Mouse (Mus musculus) Patski (cell line): ENCODE results near the gene Tamm41. TPM values are rescaled to one million over a fixed set of nuclear protein-coding genes. Genes with fewer than 3 reads are reported as not detected.
A peak's percentile ranks its signal among the peaks of the same experiment; 100 is the strongest.

Experiments used
- ATAC-seq: fragments of 100-300 bp; one replicate; pipeline ENCODE4 v1.8.0; 2021
- CTCF ChIA-PET: fragments of 350-600 bp; sonication (Branson Sonifier 250); formaldehyde crosslinking; loops from one replicate; lab custom pipeline; 2022; ENCODE audit warnings: inconsistent platforms; lab: Charles Lee
- POLR2A ChIA-PET: fragments of 350-600 bp; sonication (Branson Sonifier 250); formaldehyde crosslinking; loops from one replicate; lab custom pipeline; 2022; ENCODE audit warnings: antibody characterized with exemption, inconsistent platforms; lab: Charles Lee
- DNase-seq: peaks from one replicate; pipeline ENCODE4 v3.0.0-alpha.2; 2011; ENCODE audit warnings: low read depth, low spot score
- H3K27me3 ChIP-seq: fragments of 371-371 bp; one replicate; pipeline ENCODE4 v1.5.1; 2021
- CTCF ChIP-seq: fragments of 100-300 bp; IDR thresholded peaks from one replicate; pipeline ENCODE4 v1.5.1; 2021
- in situ Hi-C: fragments of 300-500 bp; cut with MboI; formaldehyde crosslinking; loops from 3 replicates; pipeline ENCODE4 v1.11.1; 2018; ENCODE audit warnings: low pct_unique_long_range_greater_than_20kb, mixed read lengths
- polyA plus RNA-seq: library from polyadenylated mRNA; unstranded; gene quantifications from one replicate; pipeline ENCODE4 v1.2.3, GENCODE M21; 2021

The Tamm41 gene
- polyA plus RNA-seq = 26.3 TPM

GRCm38 (mm10) chr6:115037103-115038094 lies at the start of gene Tamm41:
Gene Tamm41, minus strand, starts transcription at chr6:115037876.
- in situ Hi-C loops = no loop called here
- peak; percentile 100 for TF ChIP-seq CTCF
- DNase-seq (peak; percentile 46), ATAC-seq (peak; percentile 84)
- peaks cover under 1% of the 10 kb centered on the region for H3K27me3 ChIP-seq
- ChIA-PET CTCF (interaction anchor here (1.0 to 3.2 kb wide), 4 partner anchors 9 to 109 kb away, joined by 3 to 9 read pairs (median 5); no protein-coding TSS in a partner anchor), POLR2A (no interaction called here)

GRCm38 (mm10) chr6:115085274-115085841 lies 47.7 kb upstream of the Tamm41 start:
- in situ Hi-C loops = no loop called here
- no peak for TF ChIP-seq CTCF
- ChIA-PET POLR2A (interaction anchor here (1.3 kb wide), 1 partner anchor 9 kb away, joined by 3 read pairs; no protein-coding TSS in a partner anchor), CTCF (interaction anchor here (0.7 kb wide), 1 partner anchor 37 kb away, joined by 4 read pairs; no protein-coding TSS in a partner anchor)
- DNase-seq (no peak), ATAC-seq (no peak)
- peaks cover 48% of the 10 kb centered on the region for H3K27me3 ChIP-seq

GRCm38 (mm10) chr6:115076781-115077575 lies 39.3 kb upstream of the Tamm41 start:
- ChIA-PET POLR2A (interaction anchor here (1.1 kb wide), 1 partner anchor 8 kb away, joined by 3 read pairs; no protein-coding TSS in a partner anchor), CTCF (no interaction called here)
- DNase-seq = no peak
- no peak for TF ChIP-seq CTCF
- no peak for ATAC-seq
- H3K27me3 ChIP-seq = peaks cover 19% of the 10 kb centered on the region
- in situ Hi-C loops = no loop called here

- DNase-seq = no peak
- in situ Hi-C loops = loop anchor here (25.0 kb wide), 1 partner anchor 465 kb away; the partner anchor contains the start of gene Tsen2
- peaks cover 21% of the 10 kb centered on the region for H3K27me3 ChIP-seq
- no peak for TF ChIP-seq CTCF
- ChIA-PET CTCF (no interaction called here), POLR2A (interaction anchor here (0.6 kb wide), 1 partner anchor 419 kb away, joined by 3 read pairs; no protein-coding TSS in a partner anchor)
- no peak for ATAC-seq
These were observed 34.3 kb upstream of the Tamm41 start for GRCm38 (mm10) chr6:115072024-115072423.

- no peak for ATAC-seq
- ChIA-PET POLR2A (interaction anchor here (0.6 kb wide), 1 partner anchor 65 kb away, joined by 3 read pairs; no protein-coding TSS in a partner anchor), CTCF (interaction anchor here (1.1 to 1.2 kb wide), 2 partner anchors 14 to 16 kb away, joined by 5 to 7 read pairs; no protein-coding TSS in a partner anchor)
- TF ChIP-seq CTCF = peak; percentile 91
- peaks cover 44% of the 10 kb centered on the region for H3K27me3 ChIP-seq
- no peak for DNase-seq
- in situ Hi-C loops = loop anchor here (25.0 kb wide), 1 partner anchor 472 kb away; the partner anchor contains the start of gene Tsen2
These were observed 27.9 kb upstream of the Tamm41 start for GRCm38 (mm10) chr6:115065411-115066241.

- ChIA-PET CTCF (no interaction called here), POLR2A (no interaction called here)
- TF ChIP-seq CTCF = no peak
- DNase-seq (no peak), ATAC-seq (no peak)
- H3K27me3 ChIP-seq = peaks cover 53% of the 10 kb centered on the region
- in situ Hi-C loops = loop anchor here (25.0 kb wide), 1 partner anchor 475 kb away; the partner anchor contains the start of gene Tsen2
These were observed 25.1 kb upstream of the Tamm41 start for GRCm38 (mm10) chr6:115062605-115063350.

- no peak for DNase-seq
- no peak for ATAC-seq
- H3K27me3 ChIP-seq = peaks cover 35% of the 10 kb centered on the region
- CTCF ChIA-PET = interaction anchor here (0.9 to 1.3 kb wide), 2 partner anchors 10 to 15 kb away, joined by 3 read pairs; no protein-coding TSS in a partner anchor
- POLR2A ChIA-PET = no interaction called here
- in situ Hi-C loops = loop anchor here (25.0 kb wide), 1 partner anchor 478 kb away; the partner anchor contains the start of gene Tsen2
- no peak for TF ChIP-seq CTCF
These were observed 21.6 kb upstream of the Tamm41 start for GRCm38 (mm10) chr6:115059227-115059626.

- no peak for TF ChIP-seq CTCF
- H3K27me3 ChIP-seq = peaks cover 40% of the 10 kb centered on the region
- CTCF ChIA-PET = no interaction called here
- POLR2A ChIA-PET = no interaction called here
- DNase-seq (no peak), ATAC-seq (no peak)
- in situ Hi-C loops = loop anchor here (25.0 kb wide), 1 partner anchor 481 kb away; the partner anchor contains the start of gene Tsen2
These were observed 19.0 kb upstream of the Tamm41 start for GRCm38 (mm10) chr6:115056699-115057098.
